Mouse (Mus musculus): ENCODE measurements around the gene Abhd8. TPM values are rescaled to one million over a fixed set of nuclear protein-coding genes. Genes with fewer than 3 reads are reported as not detected.

The Abhd8 gene
- polyA plus RNA-seq (2012; rRNA removed): 17.5 and 35.4 TPM in 2 replicates

DNA sequence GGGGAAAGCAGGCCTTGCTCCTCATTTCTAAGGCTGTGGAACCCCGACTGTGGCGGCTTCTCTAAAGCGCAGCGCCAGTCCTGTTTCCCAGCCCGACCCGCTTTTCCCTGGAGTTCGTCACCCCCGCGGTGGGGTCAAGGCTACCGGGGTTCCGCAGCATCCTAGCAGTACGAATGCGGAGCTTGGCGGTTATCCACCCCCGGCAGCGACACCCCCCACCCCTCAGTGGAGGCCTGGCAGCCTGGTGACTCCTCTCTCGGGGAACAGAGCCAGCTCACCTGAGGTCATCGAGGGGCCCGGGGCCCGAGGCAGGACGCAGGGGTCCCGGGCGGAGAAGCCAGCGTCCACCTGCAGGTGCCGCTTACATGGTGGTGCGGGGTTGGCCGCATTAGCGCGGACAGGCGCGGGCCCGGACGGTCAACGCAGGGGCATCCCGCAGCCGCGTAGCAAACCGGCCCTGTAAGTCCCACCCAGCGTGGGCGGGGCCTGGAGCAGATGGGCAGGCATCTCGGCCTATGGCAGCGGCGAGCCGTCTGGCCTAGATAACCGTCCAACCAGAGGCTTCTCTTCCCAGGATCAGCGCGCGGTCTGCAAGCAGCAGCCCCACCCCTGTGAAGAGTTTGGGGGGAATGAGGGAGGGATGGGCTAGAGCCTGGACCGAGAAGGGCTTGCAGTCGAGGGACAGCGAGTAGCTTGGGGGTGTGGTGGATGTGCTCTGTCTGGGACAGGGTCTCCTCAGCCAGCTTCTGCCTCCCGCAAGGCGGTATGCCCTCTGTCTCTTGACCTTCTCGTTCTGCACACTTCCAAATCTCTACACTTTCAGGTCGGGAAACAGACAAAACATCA is at the start of gene Abhd8:
Gene Abhd8 (minus strand): TSS at position 468 of the 846 bp plus-strand sequence.

DNA sequence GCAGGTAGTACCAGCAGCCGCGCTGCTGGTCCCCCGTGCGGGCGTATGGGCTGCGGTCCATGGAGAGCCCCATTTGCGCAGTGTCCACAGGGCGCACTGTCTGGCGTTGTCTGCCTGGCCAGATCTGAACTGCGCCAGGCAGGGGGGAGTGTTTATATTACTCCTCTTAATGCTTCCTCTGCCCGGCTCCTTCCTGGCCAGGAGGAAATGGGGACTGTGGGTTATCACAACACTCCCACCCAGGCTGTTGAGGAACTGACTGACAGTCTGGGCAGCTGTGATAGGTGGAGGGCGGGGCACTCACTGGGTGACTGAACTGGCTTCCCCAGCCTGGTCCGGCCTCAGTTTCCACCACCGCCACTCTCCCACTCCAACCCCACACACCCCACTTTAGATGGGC is 48.2 kb upstream of the Abhd8 start, which contains the start of gene Plvap:
Gene Plvap (minus strand): TSS at position 109 of the 400 bp plus-strand sequence.

DNA sequence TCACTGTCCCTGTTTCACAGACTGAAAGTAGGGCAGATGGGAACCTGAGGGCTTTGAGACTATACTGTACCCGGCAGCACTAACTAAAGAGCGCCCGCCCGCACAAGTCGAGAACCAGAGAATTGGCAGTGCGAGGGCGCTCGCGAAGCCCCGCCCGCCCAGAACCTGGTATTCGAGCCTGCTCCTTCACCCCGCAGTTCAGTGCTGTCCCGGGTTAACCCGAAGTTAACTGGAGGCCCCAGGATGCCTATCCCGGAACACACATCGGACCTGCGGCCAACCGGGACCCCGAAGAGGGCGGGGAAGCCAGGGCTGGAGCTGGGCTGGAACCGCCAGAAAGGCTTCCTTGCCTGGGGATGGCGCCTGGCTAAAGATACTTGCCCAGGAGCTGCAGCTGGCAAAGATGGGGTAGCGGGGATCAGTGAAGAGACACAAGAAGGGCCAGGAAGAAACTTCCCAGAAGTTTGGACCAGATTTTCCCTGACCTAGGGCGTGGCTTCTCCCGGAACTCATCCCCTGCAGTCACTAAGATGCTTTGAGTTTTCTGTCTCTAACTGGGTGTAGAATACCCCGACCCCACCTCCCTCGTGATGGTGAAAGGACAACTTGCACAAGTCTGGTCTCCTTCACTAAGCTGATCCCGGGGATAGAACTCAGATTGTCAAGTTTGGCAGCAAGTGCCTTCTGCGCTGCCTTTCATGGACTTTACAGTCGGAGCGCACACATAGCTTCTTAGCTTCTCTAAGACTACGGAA is 24.4 kb upstream of the Abhd8 start, which contains the start of gene Gtpbp3:
Gene Gtpbp3 (plus strand): TSS at position 413 of the 755 bp plus-strand sequence.

DNA sequence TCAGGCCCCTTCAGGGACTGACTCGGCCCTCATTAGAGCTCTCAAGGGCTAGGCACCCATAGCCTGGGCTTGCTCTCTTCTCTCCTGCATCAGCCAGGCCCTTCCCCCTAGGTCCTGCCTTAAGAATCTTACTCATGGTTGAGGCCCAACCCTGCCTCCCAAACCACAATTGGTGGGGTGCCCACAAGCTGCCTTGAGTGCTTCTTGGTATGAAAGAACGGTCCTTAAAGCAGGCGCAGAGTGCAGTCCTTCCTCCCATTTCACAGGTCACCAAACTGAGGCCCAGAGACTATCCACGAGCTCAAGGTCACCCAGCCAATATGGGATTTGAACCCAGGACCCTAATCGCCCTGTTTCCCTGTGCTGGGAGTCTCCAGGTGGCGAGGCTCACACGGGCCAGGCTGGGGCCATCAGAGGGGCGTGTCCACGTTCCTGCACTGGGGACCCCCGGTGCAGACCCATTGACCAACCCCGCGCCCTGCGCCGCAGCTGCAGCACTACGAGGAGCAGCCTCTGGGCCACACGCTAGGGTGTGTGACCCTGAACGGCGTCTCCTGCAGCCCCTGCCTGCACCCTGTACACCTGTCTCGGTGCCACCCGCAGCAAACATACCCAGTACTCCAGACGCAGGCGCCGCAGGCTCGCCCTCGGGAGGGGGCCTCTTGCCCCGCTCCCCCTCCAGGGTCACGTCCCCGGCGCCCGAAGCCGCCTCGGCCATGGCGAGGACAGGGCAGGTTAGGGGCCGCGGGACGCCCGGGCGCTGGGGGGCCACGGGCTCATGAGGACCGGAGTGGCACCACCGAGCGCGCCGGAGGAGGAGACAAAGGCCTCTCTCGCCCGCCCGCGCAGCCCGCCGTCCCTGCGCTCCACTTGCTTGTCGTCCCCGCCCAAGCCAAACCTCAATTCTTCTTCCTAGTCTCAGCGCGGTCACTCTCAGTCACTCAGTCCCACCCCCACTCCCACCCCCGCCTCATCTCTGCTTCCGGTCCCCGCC is 22.0 kb upstream of the Abhd8 start, which contains the start of gene Ano8:
Gene Ano8 (minus strand): TSS at position 822 of the 994 bp plus-strand sequence.

DNA sequence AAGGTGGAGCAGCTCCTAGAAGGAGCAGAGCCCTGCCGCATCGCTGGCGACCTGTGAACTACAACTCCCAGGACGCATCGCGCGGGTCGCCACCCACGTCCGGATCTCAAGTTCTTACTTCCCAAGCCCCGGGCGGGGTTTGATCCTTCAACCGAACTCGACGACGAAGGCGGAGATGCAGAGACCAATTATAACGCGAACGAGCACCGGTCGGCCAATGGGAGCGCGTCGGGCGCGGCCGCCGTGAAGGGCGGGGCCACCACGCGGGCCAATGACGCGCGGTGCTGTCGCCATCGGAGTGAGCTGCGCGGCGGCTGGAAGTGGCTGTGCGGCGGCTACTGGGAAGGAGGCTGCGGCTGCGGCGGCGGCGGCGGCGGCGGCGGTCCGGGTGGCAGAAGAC is 5.5 kb upstream of the Abhd8 start, which contains the start of gene Dda1:
Gene Dda1 (plus strand): TSS at position 284 of the 400 bp plus-strand sequence.

DNA sequence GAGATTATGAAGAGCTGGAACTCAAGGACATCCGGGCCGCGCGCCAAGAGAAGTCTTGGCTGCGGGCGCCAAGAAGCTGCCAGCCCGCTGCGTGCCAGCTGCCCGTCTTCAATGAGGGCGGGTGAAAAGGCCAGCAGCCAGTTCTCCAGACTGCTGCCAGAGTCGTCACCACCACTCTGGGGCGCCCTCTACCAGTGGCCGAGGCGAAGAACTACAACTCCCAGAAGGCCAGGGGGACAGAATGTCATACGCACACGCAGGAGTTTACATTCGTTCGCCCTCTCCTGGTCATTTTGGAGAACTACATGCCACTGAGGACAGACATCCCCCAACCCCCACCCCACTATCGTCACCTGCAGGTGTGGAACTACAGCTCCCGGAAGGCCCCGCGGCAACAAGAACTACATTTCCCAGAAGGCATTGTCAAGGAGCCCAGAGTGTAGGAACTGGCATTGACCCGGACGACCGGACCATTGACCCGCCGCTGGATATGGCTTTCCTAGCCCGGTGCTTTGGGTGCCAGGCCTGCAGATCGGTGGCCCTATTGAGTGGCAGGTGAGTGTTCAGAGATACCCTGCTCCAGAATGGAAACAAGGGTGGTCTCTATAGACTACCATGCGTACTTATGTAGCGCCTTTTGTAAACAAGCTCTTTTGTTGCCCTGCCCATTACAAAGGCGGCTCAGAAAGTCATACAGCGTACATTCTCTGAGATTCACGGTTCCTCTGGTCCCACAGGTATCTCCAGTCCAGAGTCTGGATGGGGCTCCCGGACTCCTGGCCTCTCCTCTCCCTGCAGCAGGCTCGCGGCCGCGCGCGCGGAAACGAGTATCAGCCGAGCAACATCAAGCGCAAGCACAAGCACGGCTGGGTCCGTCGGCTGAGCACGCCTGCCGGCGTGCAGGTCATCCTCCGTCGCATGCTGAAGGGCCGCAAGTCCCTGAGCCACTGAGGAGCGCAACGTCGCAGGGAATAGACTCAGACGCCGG is 1.4 kb upstream of the Abhd8 start, which contains the start of gene Mrpl34:
Gene Mrpl34 (plus strand): TSS at position 447 of the 988 bp plus-strand sequence.

Other genes with a start within 250 kb of the Abhd8 start
- gene Myo9b, start 190.9 kb downstream of the Abhd8 start, polyA plus RNA-seq (2012; rRNA removed): 11.4 and 13.0 TPM in 2 replicates
- 6.0 and 6.8 TPM in 2 replicates for gene Haus8, start 190.7 kb downstream of the Abhd8 start, polyA plus RNA-seq (2012; rRNA removed)
- 31.4 and 31.5 TPM in 2 replicates for gene Use1, start 96.8 kb downstream of the Abhd8 start, polyA plus RNA-seq (2012; rRNA removed)
- 16.8 and 18.4 TPM in 2 replicates for gene Ocel1, start 92.4 kb downstream of the Abhd8 start, polyA plus RNA-seq (2012; rRNA removed)
- gene Nr2f6, start 81.7 kb downstream of the Abhd8 start, polyA plus RNA-seq (2012; rRNA removed): 162 and 384 TPM in 2 replicates
- gene Ushbp1, start 67.9 kb downstream of the Abhd8 start, polyA plus RNA-seq (2012; rRNA removed): 8.7 and 12.0 TPM in 2 replicates
- gene Babam1, start 66.8 kb downstream of the Abhd8 start, polyA plus RNA-seq (2012; rRNA removed): 54.0 and 63.5 TPM in 2 replicates
- 5.4 and 7.1 TPM in 2 replicates for gene Ankle1, start 57.6 kb downstream of the Abhd8 start, polyA plus RNA-seq (2012; rRNA removed)
- 88.5 and 151 TPM in 2 replicates for gene Mrpl34, start 1.3 kb upstream of the Abhd8 start, polyA plus RNA-seq (2012; rRNA removed)
- 58.8 and 59.1 TPM in 2 replicates for gene Dda1, start 5.5 kb upstream of the Abhd8 start, polyA plus RNA-seq (2012; rRNA removed)
- 16.2 and 28.7 TPM in 2 replicates for gene Ano8, start 22.3 kb upstream of the Abhd8 start, polyA plus RNA-seq (2012; rRNA removed)
- 23.1 and 27.9 TPM in 2 replicates for gene Gtpbp3, start 24.4 kb upstream of the Abhd8 start, polyA plus RNA-seq (2012; rRNA removed)
- gene Plvap, start 48.1 kb upstream of the Abhd8 start, polyA plus RNA-seq (2012; rRNA removed): 259 and 270 TPM in 2 replicates
- 0.08 TPM in 1 of 2 replicates, not detected in the other for gene Ccdc194, start 62.1 kb upstream of the Abhd8 start, polyA plus RNA-seq (2012; rRNA removed)
- 80.5 and 110 TPM in 2 replicates for gene Bst2, start 73.8 kb upstream of the Abhd8 start, polyA plus RNA-seq (2012; rRNA removed)
- 119 and 201 TPM in 2 replicates for gene Mvb12a, start 79.3 kb upstream of the Abhd8 start, polyA plus RNA-seq (2012; rRNA removed)
- gene Tmem221, start 95.2 kb upstream of the Abhd8 start, polyA plus RNA-seq (2012; rRNA removed): 0.63 and 1.4 TPM in 2 replicates
- not detected in 2 replicates for gene Nxnl1, start 102.9 kb upstream of the Abhd8 start, polyA plus RNA-seq (2012; rRNA removed)
- 44.1 and 45.9 TPM in 2 replicates for gene Slc27a1, start 105.2 kb upstream of the Abhd8 start, polyA plus RNA-seq (2012; rRNA removed)
- 114 and 270 TPM in 2 replicates for gene Pgls, start 128.5 kb upstream of the Abhd8 start, polyA plus RNA-seq (2012; rRNA removed)
- 0.95 and 2.5 TPM in 2 replicates for gene Fam129c, start 134.0 kb upstream of the Abhd8 start, polyA plus RNA-seq (2012; rRNA removed)
- gene Colgalt1, start 147.3 kb upstream of the Abhd8 start, polyA plus RNA-seq (2012; rRNA removed): 35.6 and 56.1 TPM in 2 replicates
- 0.66 and 1.4 TPM in 2 replicates for gene Unc13a, start 208.1 kb upstream of the Abhd8 start, polyA plus RNA-seq (2012; rRNA removed)
- 9.1 and 9.5 TPM in 2 replicates for gene Jak3, start 212.6 kb upstream of the Abhd8 start, polyA plus RNA-seq (2012; rRNA removed)
- 12.5 and 12.8 TPM in 2 replicates for gene Insl3, start 225.6 kb upstream of the Abhd8 start, polyA plus RNA-seq (2012; rRNA removed)
- gene B3gnt3, start 238.1 kb upstream of the Abhd8 start, polyA plus RNA-seq (2012; rRNA removed): 89.2 and 150 TPM in 2 replicates